Mouse (Mus musculus): Measurements from ENCODE around the gene Pars2. TPM values are rescaled to one million over a fixed set of nuclear protein-coding genes. Genes with fewer than 3 reads are reported as not detected.
A peak's percentile ranks its signal among the peaks of the same experiment; 100 is the strongest.

Gene Pars2
- polyA plus RNA-seq, 1 experiment from 2014 or later = 4.3 TPM

- Histone ChIP-seq H3K9ac (replicated peaks) (no peak overlapping the region), H3K27me3 (ENCODE audit: insufficient read depth, low read length) (no peaks in the 10 kb centered on the region), H3K4me1 (ENCODE audit: insufficient read depth) (no peaks in the 10 kb centered on the region), H3K36me3 (replicated peaks; ENCODE audit: insufficient read depth, low read length) (peaks cover 75% of the 10 kb centered on the region), H3K4me2 (ENCODE audit: low read depth, low read length) (no peak overlapping the region), H3K9me3 (ENCODE audit: low read length) (no peaks in the 10 kb centered on the region), H3K27ac (ENCODE audit: low read depth) (no peak overlapping the region), H3K4me3 (ENCODE audit: low read depth, low read length) (no peak overlapping the region)
- WGBS (ENCODE audit: insufficient replicate concordance) = 86% methylated on average over 6 of the region's 6 CpGs
- DNase-seq (no peak), ATAC-seq (no peak)
- TF ChIP-seq CTCF (IDR thresholded peaks at IDR 0.05; ENCODE audit: low read depth) (no peak), EP300 (IDR thresholded peaks at IDR 0.05; ENCODE audit: low read depth) (no peak)
Measured at GRCm38 (mm10) chr4:106664697-106665096, 13.8 kb downstream of the Pars2 start.

GRCm38 (mm10) chr4:106665269-106665668 lies 14.4 kb downstream of the Pars2 start:
- TF ChIP-seq EP300 (IDR thresholded peaks at IDR 0.05; ENCODE audit: low read depth) = no peak
- no peak for TF ChIP-seq CTCF (IDR thresholded peaks at IDR 0.05; ENCODE audit: low read depth)
- Histone ChIP-seq H3K27me3 (ENCODE audit: insufficient read depth, low read length) (no peaks in the 10 kb centered on the region), H3K4me3 (ENCODE audit: low read depth, low read length) (no peak overlapping the region), H3K9ac (replicated peaks) (no peak overlapping the region), H3K36me3 (replicated peaks; ENCODE audit: insufficient read depth, low read length) (peaks cover 81% of the 10 kb centered on the region), H3K9me3 (ENCODE audit: low read length) (no peaks in the 10 kb centered on the region), H3K4me2 (ENCODE audit: low read depth, low read length) (no peak overlapping the region), H3K4me1 (ENCODE audit: insufficient read depth) (no peaks in the 10 kb centered on the region), H3K27ac (ENCODE audit: low read depth) (no peak overlapping the region)
- 97% methylated on average over 2 of the region's 2 CpGs for WGBS (ENCODE audit: insufficient replicate concordance)
- ATAC-seq = no peak
- DNase-seq = no peak

- ATAC-seq (no peak), DNase-seq (no peak)
- Histone ChIP-seq H3K4me3 (ENCODE audit: low read depth, low read length) (no peak overlapping the region), H3K4me1 (ENCODE audit: insufficient read depth) (no peaks in the 10 kb centered on the region), H3K4me2 (ENCODE audit: low read depth, low read length) (no peak overlapping the region), H3K9ac (replicated peaks) (no peak overlapping the region), H3K27ac (ENCODE audit: low read depth) (no peak overlapping the region), H3K27me3 (ENCODE audit: insufficient read depth, low read length) (no peaks in the 10 kb centered on the region), H3K9me3 (ENCODE audit: low read length) (no peaks in the 10 kb centered on the region), H3K36me3 (replicated peaks; ENCODE audit: insufficient read depth, low read length) (peaks cover 85% of the 10 kb centered on the region)
- WGBS (ENCODE audit: insufficient replicate concordance) = 81% methylated on average over 10 of the region's 10 CpGs
- TF ChIP-seq CTCF (IDR thresholded peaks at IDR 0.05; ENCODE audit: low read depth) (no peak), EP300 (IDR thresholded peaks at IDR 0.05; ENCODE audit: low read depth) (no peak)
Measured at GRCm38 (mm10) chr4:106665673-106666072, 14.8 kb downstream of the Pars2 start.

- Histone ChIP-seq H3K9me3 (ENCODE audit: low read length) (no peaks in the 10 kb centered on the region), H3K27me3 (ENCODE audit: insufficient read depth, low read length) (no peaks in the 10 kb centered on the region), H3K4me3 (ENCODE audit: low read depth, low read length) (no peak overlapping the region), H3K36me3 (replicated peaks; ENCODE audit: insufficient read depth, low read length) (peaks cover 87% of the 10 kb centered on the region), H3K4me2 (ENCODE audit: low read depth, low read length) (no peak overlapping the region), H3K27ac (ENCODE audit: low read depth) (no peak overlapping the region), H3K4me1 (ENCODE audit: insufficient read depth) (no peaks in the 10 kb centered on the region), H3K9ac (replicated peaks) (no peak overlapping the region)
- ATAC-seq (no peak), DNase-seq (no peak)
- no peak for TF ChIP-seq EP300 (IDR thresholded peaks at IDR 0.05; ENCODE audit: low read depth)
- TF ChIP-seq CTCF (IDR thresholded peaks at IDR 0.05; ENCODE audit: low read depth) = no peak
- WGBS (ENCODE audit: insufficient replicate concordance) = 90% methylated on average over 2 of the region's 2 CpGs
Measured at GRCm38 (mm10) chr4:106666546-106666945, 15.7 kb downstream of the Pars2 start.

GRCm38 (mm10) chr4:106676749-106677148 lies 25.9 kb downstream of the Pars2 start:
- Histone ChIP-seq H3K9me3 (ENCODE audit: low read length) (no peaks in the 10 kb centered on the region), H3K4me2 (ENCODE audit: low read depth, low read length) (no peak overlapping the region), H3K4me1 (ENCODE audit: insufficient read depth) (peaks cover 14% of the 10 kb centered on the region), H3K9ac (replicated peaks) (no peak overlapping the region), H3K4me3 (ENCODE audit: low read depth, low read length) (no peak overlapping the region), H3K27ac (ENCODE audit: low read depth) (no peak overlapping the region), H3K27me3 (ENCODE audit: insufficient read depth, low read length) (no peaks in the 10 kb centered on the region), H3K36me3 (replicated peaks; ENCODE audit: insufficient read depth, low read length) (peaks cover 33% of the 10 kb centered on the region)
- no peak for ATAC-seq
- 78% methylated on average over 5 of the region's 5 CpGs for WGBS (ENCODE audit: insufficient replicate concordance)
- TF ChIP-seq EP300 (IDR thresholded peaks at IDR 0.05; ENCODE audit: low read depth) (no peak), CTCF (IDR thresholded peaks at IDR 0.05; ENCODE audit: low read depth) (no peak)
- DNase-seq = no peak

- under 1% methylated on average over 43 of the region's 43 CpGs for WGBS (ENCODE audit: insufficient replicate concordance)
- Histone ChIP-seq H3K4me3 (ENCODE audit: low read depth, low read length) (peak within 1 kb of the TSS; percentile 90), H3K27me3 (ENCODE audit: insufficient read depth, low read length) (no peaks in the 10 kb centered on the region), H3K9ac (replicated peaks) (peak within 1 kb of the TSS; percentile 93), H3K4me2 (ENCODE audit: low read depth, low read length) (peak within 1 kb of the TSS; percentile 85), H3K36me3 (replicated peaks; ENCODE audit: insufficient read depth, low read length) (peaks cover 24% of the 10 kb centered on the region), H3K4me1 (ENCODE audit: insufficient read depth) (peaks cover 14% of the 10 kb centered on the region), H3K9me3 (ENCODE audit: low read length) (no peaks in the 10 kb centered on the region), H3K27ac (ENCODE audit: low read depth) (peak within 1 kb of the TSS; percentile 60)
- peak; percentile 100 for ATAC-seq
- peak; percentile 98 for DNase-seq
- no peak for TF ChIP-seq CTCF (IDR thresholded peaks at IDR 0.05; ENCODE audit: low read depth)
- TF ChIP-seq EP300 (IDR thresholded peaks at IDR 0.05; ENCODE audit: low read depth) = no peak; the same call in 1 of the 2 replicates
Measured at GRCm38 (mm10) chr4:106678442-106679118, 27.7 kb downstream of the Pars2 start, which contains the start of gene Ttc4. Gene Ttc4, minus strand, starts transcription at chr4:106678944.
